Mouse (Mus musculus): ENCODE measurements at regions not wholly inside any gene's neighbourhood (a gene's known extent, or its start where the extent isn't known, plus 50 kb on each side); places are given as distances from the start of the nearest gene placed in this dataset.

DNA sequence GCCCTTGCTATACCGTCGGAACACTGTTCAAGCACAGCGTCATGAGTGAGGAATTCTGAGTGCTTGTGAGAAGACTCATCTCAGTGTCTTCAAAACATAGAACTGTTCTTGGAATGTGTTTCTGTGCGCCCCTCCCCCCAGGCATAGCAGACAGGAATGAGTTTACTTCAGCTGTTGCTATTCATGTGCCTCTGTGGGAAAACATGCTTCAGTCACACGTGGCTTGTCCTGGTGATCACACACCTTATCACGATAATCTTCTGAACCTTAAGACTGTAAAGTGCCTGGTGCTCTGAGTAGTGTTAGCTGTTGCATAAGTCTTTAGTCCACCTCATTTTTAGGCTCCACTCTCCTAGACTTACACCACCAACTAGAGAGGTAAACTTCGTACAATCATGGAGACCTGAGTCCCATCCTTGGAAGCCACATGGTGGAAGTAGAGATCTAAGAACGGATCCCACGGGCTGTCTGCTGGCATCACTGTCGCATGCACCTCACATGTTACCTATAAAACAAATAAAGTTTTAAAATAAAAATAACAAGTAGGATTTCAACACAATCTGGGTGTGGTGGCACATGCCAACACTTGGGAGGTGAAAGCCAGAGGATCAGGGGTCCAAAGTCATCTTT, 1143.8 kb downstream of the 4930447A16Rik start:
- no peak overlapping the region for H3K4me2 ChIP-seq (ENCODE audit: low read depth, low read length, poor library complexity, severe bottlenecking)

DNA sequence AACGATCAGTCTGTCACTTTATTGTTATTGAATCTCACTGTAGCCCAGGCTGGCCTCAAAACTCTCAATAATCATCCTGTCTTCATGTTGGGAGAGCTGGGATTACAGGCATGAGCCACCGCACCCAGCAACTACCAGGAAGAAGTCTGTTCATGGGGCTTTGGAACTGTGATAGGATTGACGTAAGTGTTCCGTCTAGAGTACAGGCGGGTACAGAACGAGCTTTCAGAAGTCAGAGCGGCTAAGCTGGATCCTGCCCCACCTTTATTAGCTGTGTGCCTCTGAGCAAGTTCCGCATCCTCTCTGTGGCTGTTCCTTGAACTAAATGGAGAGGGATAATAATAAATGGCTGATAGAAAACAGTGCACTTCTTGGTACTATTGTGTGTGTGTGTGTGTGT, 1144.8 kb downstream of the 4930447A16Rik start:
- DNase-seq (ENCODE audit: low spot score) (no peak), ATAC-seq (ENCODE audit: low FRiP score) (no peak)
- Histone ChIP-seq H3K4me3 (ENCODE audit: low read depth, low read length) (no peak overlapping the region), H3K27ac (ENCODE audit: low read depth, low read length) (no peak overlapping the region), H3K27me3 (ENCODE audit: insufficient read depth, low read length) (no peaks in the 10 kb centered on the region), H3K36me3 (ENCODE audit: insufficient read depth, low read length) (no peaks in the 10 kb centered on the region), H3K4me2 (ENCODE audit: low read depth, low read length, poor library complexity, severe bottlenecking) (no peak overlapping the region), H3K9ac (replicated peaks; ENCODE audit: low read length, poor library complexity, severe bottlenecking) (no peak overlapping the region), H3K4me1 (ENCODE audit: insufficient read depth, low read length) (no peaks in the 10 kb centered on the region), H3K9me3 (ENCODE audit: low read length) (no peaks in the 10 kb centered on the region)
- 90% methylated on average over 8 of the region's 8 CpGs for WGBS
- no peak for TF ChIP-seq CTCF (IDR thresholded peaks at IDR 0.05)

More for the DNA sequence above, 1143.8 kb downstream of the 4930447A16Rik start:
- no peak overlapping the region for H3K27ac ChIP-seq (ENCODE audit: low read depth, low read length)
- no peaks in the 10 kb centered on the region for H3K9me3 ChIP-seq (ENCODE audit: low read length)
- no peak overlapping the region for H3K4me3 ChIP-seq (ENCODE audit: low read depth, low read length)
- H3K36me3 ChIP-seq (ENCODE audit: insufficient read depth, low read length): no peaks in the 10 kb centered on the region
- H3K27me3 ChIP-seq (ENCODE audit: insufficient read depth, low read length): no peaks in the 10 kb centered on the region
- ATAC-seq (ENCODE audit: low FRiP score) (no peak), DNase-seq (ENCODE audit: low spot score) (no peak)
- no peaks in the 10 kb centered on the region for H3K4me1 ChIP-seq (ENCODE audit: insufficient read depth, low read length)
- WGBS: 90% methylated on average over 10 of the region's 10 CpGs
- TF ChIP-seq CTCF (IDR thresholded peaks at IDR 0.05): no peak
- H3K9ac ChIP-seq (replicated peaks; ENCODE audit: low read length, poor library complexity, severe bottlenecking): no peak overlapping the region

DNA sequence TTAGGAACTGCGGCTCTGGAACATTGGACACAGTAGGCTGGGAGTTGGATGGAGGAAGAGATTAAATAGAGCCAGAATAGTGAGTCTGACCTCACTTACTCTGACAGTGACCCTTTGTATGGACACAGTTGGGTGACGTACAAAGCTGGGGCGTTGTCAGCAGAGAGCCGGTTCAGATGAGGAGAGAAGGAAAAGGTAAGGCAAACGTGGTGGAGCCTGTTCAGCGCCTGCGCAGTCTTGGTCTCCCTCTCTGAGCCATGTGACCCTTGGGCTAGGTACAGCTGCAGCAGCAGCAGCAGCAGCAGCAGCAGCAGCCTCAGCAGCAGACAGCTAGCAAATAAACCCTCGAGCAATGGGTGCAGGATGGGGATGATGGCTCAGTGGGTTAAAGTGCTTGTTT, 1145.4 kb downstream of the 4930447A16Rik start:
- WGBS: 58% methylated on average over 8 of the region's 8 CpGs
- H3K27ac ChIP-seq (ENCODE audit: low read depth, low read length): no peak overlapping the region
- no peak overlapping the region for H3K9ac ChIP-seq (replicated peaks; ENCODE audit: low read length, poor library complexity, severe bottlenecking)
- no peak overlapping the region for H3K4me3 ChIP-seq (ENCODE audit: low read depth, low read length)
- H3K4me1 ChIP-seq (ENCODE audit: insufficient read depth, low read length): no peaks in the 10 kb centered on the region
- no peak for ATAC-seq (ENCODE audit: low FRiP score)
- no peaks in the 10 kb centered on the region for H3K27me3 ChIP-seq (ENCODE audit: insufficient read depth, low read length)
- no peaks in the 10 kb centered on the region for H3K9me3 ChIP-seq (ENCODE audit: low read length)
- DNase-seq (ENCODE audit: low spot score): no peak
- no peak for TF ChIP-seq CTCF (IDR thresholded peaks at IDR 0.05)
- H3K36me3 ChIP-seq (ENCODE audit: insufficient read depth, low read length): no peaks in the 10 kb centered on the region
- H3K4me2 ChIP-seq (ENCODE audit: low read depth, low read length, poor library complexity, severe bottlenecking): no peak overlapping the region

DNA sequence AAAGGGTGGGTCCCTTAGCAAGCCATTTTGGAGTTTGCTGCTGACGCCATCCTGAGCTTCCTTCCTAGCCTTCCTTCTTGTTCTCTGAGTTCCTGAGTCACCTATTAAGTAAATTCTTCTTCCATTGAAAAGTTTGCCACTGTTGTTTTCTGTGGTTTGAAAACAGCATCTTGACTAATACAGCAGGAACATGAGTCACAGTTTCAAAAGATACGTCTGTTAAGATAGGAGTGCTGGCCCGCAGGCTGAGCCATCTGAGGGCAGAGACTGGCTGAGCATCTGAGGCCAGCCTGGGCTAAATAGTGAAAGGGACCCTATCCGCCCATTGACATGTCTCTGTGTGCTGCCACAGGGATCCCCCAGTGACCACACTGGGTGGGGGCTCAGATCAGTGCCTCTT, 1147.3 kb downstream of the 4930447A16Rik start:
- no peaks in the 10 kb centered on the region for H3K36me3 ChIP-seq (ENCODE audit: insufficient read depth, low read length)
- H3K4me1 ChIP-seq (ENCODE audit: insufficient read depth, low read length): no peaks in the 10 kb centered on the region
- H3K27ac ChIP-seq (ENCODE audit: low read depth, low read length): no peak overlapping the region
- H3K9ac ChIP-seq (replicated peaks; ENCODE audit: low read length, poor library complexity, severe bottlenecking): no peak overlapping the region
- H3K9me3 ChIP-seq (ENCODE audit: low read length): no peaks in the 10 kb centered on the region
- no peak for ATAC-seq (ENCODE audit: low FRiP score)
- no peaks in the 10 kb centered on the region for H3K27me3 ChIP-seq (ENCODE audit: insufficient read depth, low read length)
- no peak overlapping the region for H3K4me3 ChIP-seq (ENCODE audit: low read depth, low read length)
- WGBS: 93% methylated on average over 4 of the region's 4 CpGs
- no peak for DNase-seq (ENCODE audit: low spot score)
- no peak overlapping the region for H3K4me2 ChIP-seq (ENCODE audit: low read depth, low read length, poor library complexity, severe bottlenecking)
- no peak for TF ChIP-seq CTCF (IDR thresholded peaks at IDR 0.05)

DNA sequence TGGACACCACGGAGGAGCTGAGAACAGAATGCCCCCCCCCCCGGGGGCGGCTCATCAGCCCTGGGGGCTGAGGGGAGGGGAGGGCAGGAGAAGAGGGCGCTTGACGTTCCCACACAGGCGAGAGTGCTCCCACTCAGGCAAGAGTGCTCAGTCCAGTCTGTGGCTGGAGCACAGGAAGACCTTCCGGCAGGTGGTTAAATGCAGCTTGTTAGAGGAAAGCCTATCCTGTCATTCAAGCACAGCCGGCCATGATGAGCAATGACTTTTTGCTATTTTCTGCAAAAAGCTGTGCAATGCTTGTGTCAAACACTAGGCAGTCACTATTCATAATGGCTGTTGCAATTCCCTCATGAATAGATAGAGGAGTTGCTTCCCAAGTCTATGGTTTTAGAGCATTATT, 1149.1 kb downstream of the 4930447A16Rik start:
- ATAC-seq (ENCODE audit: low FRiP score) (no peak), DNase-seq (ENCODE audit: low spot score) (no peak)
- Histone ChIP-seq H3K4me3 (ENCODE audit: low read depth, low read length) (no peak overlapping the region), H3K9ac (replicated peaks; ENCODE audit: low read length, poor library complexity, severe bottlenecking) (no peak overlapping the region), H3K27me3 (ENCODE audit: insufficient read depth, low read length) (no peaks in the 10 kb centered on the region), H3K27ac (ENCODE audit: low read depth, low read length) (no peak overlapping the region), H3K4me2 (ENCODE audit: low read depth, low read length, poor library complexity, severe bottlenecking) (no peak overlapping the region), H3K36me3 (ENCODE audit: insufficient read depth, low read length) (no peaks in the 10 kb centered on the region), H3K4me1 (ENCODE audit: insufficient read depth, low read length) (no peaks in the 10 kb centered on the region), H3K9me3 (ENCODE audit: low read length) (no peaks in the 10 kb centered on the region)
- TF ChIP-seq CTCF (IDR thresholded peaks at IDR 0.05): no peak; the same call in 1 of the 2 replicates
- 87% methylated on average over 8 of the region's 8 CpGs for WGBS

DNA sequence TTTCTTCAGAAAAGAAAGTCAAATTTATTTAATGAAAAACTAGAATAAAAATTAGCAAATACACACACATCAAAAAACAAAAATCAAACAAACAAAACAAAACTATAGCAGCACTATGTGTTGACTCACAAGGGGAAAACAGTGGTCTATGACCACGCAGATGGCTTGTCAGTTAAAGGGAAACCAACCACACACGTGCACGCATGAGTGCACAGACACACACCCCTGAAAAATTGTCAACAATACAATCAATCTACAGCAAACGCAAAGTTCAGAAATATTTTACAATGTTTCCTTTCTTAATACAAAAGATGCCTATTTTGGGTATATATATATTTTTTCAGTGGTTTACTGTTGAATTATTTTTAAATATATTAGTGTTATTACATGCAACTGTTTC, 1149.9 kb downstream of the 4930447A16Rik start:
- no peaks in the 10 kb centered on the region for H3K36me3 ChIP-seq (ENCODE audit: insufficient read depth, low read length)
- H3K4me2 ChIP-seq (ENCODE audit: low read depth, low read length, poor library complexity, severe bottlenecking): no peak overlapping the region
- H3K27ac ChIP-seq (ENCODE audit: low read depth, low read length): no peak overlapping the region
- ATAC-seq (ENCODE audit: low FRiP score) (no peak), DNase-seq (ENCODE audit: low spot score) (no peak)
- H3K4me1 ChIP-seq (ENCODE audit: insufficient read depth, low read length): no peaks in the 10 kb centered on the region
- no peaks in the 10 kb centered on the region for H3K9me3 ChIP-seq (ENCODE audit: low read length)
- TF ChIP-seq CTCF (IDR thresholded peaks at IDR 0.05): no peak
- H3K9ac ChIP-seq (replicated peaks; ENCODE audit: low read length, poor library complexity, severe bottlenecking): no peak overlapping the region
- H3K27me3 ChIP-seq (ENCODE audit: insufficient read depth, low read length): no peaks in the 10 kb centered on the region
- WGBS: 81% methylated on average over 4 of the region's 4 CpGs
- no peak overlapping the region for H3K4me3 ChIP-seq (ENCODE audit: low read depth, low read length)

All from midbrain, postnatal 0 days (tissue).